Mouse (Mus musculus) embryonic facial prominence, embryonic 13.5 days (tissue): ENCODE measurements at regions not wholly inside any gene's neighbourhood (a gene's known extent, or its start where the extent isn't known, plus 50 kb on each side); places are given as distances from the start of the nearest gene placed in this dataset.
A peak's percentile ranks its signal among the peaks of the same experiment; 100 is the strongest.

Source experiments
- ATAC-seq: fragments of 200-750 bp; cut with Nextera tagmentation; 2 replicates; pipeline ENCODE4 v1.8.0; 2017; ENCODE audit warnings: low read depth; ENCODE audit not compliant: insufficient number of reproducible peaks, insufficient read depth, low FRiP score, low TSS enrichment
- H3K27ac ChIP-seq: fragments of 300-500 bp; sonication (generic); 2 replicates; pipeline ENCODE4 v1.5.1; 2015; ENCODE audit warnings: moderate library complexity, mild to moderate bottlenecking, inconsistent platforms
- H3K27me3 ChIP-seq: fragments of 300-500 bp; sonication (generic); 2 replicates; pipeline ENCODE4 v1.6.1; 2015; ENCODE audit warnings: mild to moderate bottlenecking, inconsistent platforms
- H3K36me3 ChIP-seq: fragments of 300-500 bp; sonication (generic); 2 replicates; pipeline ENCODE4 v1.6.1; 2015; ENCODE audit warnings: mild to moderate bottlenecking, inconsistent platforms
- H3K4me1 ChIP-seq: fragments of 300-500 bp; sonication (generic); 2 replicates; pipeline ENCODE4 v1.6.1; 2015; ENCODE audit warnings: inconsistent platforms
- H3K4me2 ChIP-seq: fragments of 300-500 bp; sonication (generic); 2 replicates; pipeline ENCODE4 v1.6.1; 2015; ENCODE audit warnings: moderate library complexity, mild to moderate bottlenecking, inconsistent platforms
- H3K4me3 ChIP-seq: fragments of 300-500 bp; sonication (generic); 2 replicates; pipeline ENCODE4 v1.5.1; 2015; ENCODE audit warnings: mild to moderate bottlenecking, inconsistent platforms
- H3K9ac ChIP-seq: fragments of 300-500 bp; sonication (generic); 2 replicates; pipeline ENCODE4 v1.6.1; 2015; ENCODE audit warnings: mild to moderate bottlenecking, inconsistent platforms
- H3K9me3 ChIP-seq: fragments of 300-500 bp; sonication (generic); 2 replicates; pipeline ENCODE4 v1.6.1; 2016; ENCODE audit warnings: inconsistent platforms
- WGBS: fragments of 180-500 bp; shearing (Covaris S2); methylation state at CpG from one replicate; pipeline ENCODE4 v1.1.7; 2015; ENCODE audit warnings: mixed read lengths; 5-methylcytosine and 5-hydroxymethylcytosine counted together

DNA sequence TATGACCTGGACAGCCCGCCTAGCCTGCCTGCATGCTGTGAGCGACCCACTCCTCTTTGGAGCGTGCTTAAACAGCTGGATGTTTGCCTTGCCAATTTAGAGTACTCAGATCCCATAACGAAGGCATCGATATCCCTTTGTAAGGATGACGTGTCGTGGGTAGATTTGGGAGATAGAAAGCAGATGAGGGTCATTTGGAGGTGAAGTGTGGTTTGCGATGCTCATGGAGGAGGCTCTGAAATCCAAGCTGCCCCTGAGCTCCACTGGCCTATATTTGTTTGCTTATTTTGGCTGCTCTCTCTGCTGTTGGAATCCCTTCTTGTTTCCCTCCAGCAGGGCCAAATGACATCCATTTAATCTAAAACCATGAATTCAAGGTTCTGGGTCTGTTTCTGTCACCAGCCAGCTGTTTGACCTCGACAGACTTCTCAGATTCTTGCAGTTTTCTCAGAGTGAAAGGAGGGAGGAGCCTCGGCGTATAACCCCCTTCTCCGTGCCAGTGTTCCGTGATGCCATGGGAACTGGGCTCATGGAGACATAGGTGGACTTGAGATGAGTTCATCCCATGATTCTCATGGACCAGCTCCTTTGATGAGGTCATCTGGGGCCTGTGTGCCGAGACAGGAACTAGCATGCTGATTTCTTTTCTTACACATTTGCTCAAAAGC is 144.7 kb upstream of the Mki67 start:
- no peaks in the 10 kb centered on the region for H3K36me3 ChIP-seq
- peak overlapping the region; percentile 71 for H3K27ac ChIP-seq
- H3K9ac ChIP-seq, result no peak overlapping the region
- WGBS, result 21% methylated on average over 14 of the region's 14 CpGs
- H3K27me3 ChIP-seq, result 0 out of 2 replicates have a peak, but pooled peaks cover 2% of the 10 kb centered on the region
- H3K4me2 ChIP-seq, result peak overlapping the region; percentile 27
- H3K9me3 ChIP-seq, result no peaks in the 10 kb centered on the region
- ATAC-seq, result no peak
- peaks cover 52% of the 10 kb centered on the region for H3K4me1 ChIP-seq
- H3K4me3 ChIP-seq, result no peak overlapping the region

DNA sequence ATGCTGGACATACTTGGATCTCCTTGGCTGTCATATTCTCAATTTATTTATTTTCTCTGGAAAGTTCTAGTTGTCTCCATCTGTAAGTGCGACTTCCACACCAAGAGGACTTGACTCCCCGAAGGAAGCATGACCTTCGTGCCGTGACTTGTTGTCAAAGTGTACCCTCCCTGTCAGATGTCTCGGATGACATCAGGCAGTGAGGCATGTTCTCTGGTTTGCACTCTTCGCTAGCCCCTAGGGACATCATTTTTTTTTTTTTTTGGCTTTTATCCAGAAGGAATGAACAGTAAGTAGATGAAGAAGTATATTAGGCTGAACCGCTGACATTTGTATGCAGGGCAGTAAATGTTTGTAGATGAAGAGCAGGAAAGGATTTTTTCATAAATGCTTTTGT is 145.2 kb upstream of the Mki67 start:
- Histone ChIP-seq H3K4me1 (peaks cover 52% of the 10 kb centered on the region), H3K9ac (no peak overlapping the region), H3K27ac (peak overlapping the region; percentile 71; the same call in 1 of the 2 replicates), H3K9me3 (no peaks in the 10 kb centered on the region), H3K4me2 (peak overlapping the region; percentile 27), H3K36me3 (no peaks in the 10 kb centered on the region), H3K4me3 (no peak overlapping the region), H3K27me3 (0 out of 2 replicates have a peak, but pooled peaks cover 2% of the 10 kb centered on the region)
- 22% methylated on average over 7 of the region's 7 CpGs for whole genome bisulfite sequencing
- no peak for ATAC-seq

DNA sequence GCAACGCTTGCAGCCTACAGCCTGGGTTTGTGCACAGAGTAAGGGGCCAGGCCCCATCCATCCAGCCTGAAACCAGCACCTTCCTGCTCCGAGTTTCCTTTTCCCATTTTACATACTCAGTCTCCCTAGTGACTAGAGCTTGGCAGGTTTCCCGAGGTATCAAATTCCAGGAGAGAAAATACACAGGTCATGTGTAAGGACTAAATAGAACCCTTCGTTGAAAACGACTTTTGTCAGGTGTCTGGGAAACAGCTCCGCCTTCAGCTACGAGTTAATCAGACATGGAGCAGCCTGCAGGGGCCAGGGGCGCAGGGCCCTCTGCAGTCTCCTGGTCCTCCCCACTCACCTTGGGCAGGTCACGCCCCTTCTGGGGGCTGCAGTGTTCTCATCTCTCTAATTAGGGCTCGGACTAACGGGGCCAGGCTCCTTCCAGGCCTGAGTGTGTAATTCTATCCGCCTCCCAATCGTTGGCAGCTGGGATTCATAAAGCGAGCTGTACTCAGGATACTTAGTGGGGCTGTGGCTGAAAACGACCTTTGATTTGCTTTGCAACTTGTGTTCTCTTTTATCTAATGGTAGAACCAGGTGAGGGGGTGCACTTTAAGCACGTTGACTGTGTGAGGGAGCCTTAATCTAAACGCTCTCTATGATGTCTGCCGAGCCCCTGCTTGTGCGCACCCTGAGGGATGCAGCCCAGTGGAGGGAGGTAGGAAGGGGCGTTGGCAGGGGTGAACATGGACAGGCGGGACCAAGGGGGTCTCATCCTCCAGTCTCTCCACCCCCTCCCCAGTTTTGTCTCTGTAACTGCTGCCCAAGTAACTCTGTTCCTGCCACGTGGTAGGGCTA is 147.6 kb upstream of the Mki67 start:
- H3K4me1 ChIP-seq, result peaks cover 55% of the 10 kb centered on the region

DNA sequence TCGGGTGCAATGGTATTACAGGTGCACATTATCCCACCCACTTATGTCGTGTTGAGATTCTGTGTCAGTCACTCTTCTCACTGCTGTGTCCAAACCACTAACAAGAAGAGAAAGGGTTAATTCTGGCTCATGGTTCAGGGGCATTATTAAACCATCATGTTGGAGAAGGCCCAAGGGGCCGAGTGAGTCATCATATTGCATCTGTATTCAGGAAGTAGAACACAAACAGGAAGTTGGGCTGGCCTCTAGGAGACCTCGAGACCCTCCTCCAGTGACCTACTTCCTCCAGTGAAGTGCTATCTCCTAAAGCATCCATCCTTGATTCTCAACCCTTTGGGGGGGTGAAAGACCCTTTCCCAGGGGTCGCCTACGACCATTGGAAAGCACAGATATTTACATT is 154.8 kb upstream of the Mki67 start:
- no peak overlapping the region for H3K4me2 ChIP-seq
- H3K27ac ChIP-seq, result no peak overlapping the region
- no peak overlapping the region for H3K9ac ChIP-seq
- H3K36me3 ChIP-seq, result no peaks in the 10 kb centered on the region
- H3K9me3 ChIP-seq, result no peaks in the 10 kb centered on the region
- H3K27me3 ChIP-seq, result no peaks in the 10 kb centered on the region; the same call in 1 of the 2 replicates
- H3K4me3 ChIP-seq, result no peak overlapping the region
- 0 out of 2 replicates have a peak, but pooled peaks cover 7% of the 10 kb centered on the region for H3K4me1 ChIP-seq
- no peak for ATAC-seq
- WGBS, result 64% methylated on average over 6 of the region's 6 CpGs

More for the DNA sequence above, 147.6 kb upstream of the Mki67 start:
- Histone ChIP-seq H3K9ac (no peak overlapping the region), H3K9me3 (no peaks in the 10 kb centered on the region), H3K27ac (peak overlapping the region; percentile 83), H3K36me3 (no peaks in the 10 kb centered on the region), H3K4me2 (peak overlapping the region; percentile 52), H3K4me3 (no peak overlapping the region), H3K27me3 (0 out of 2 replicates have a peak, but pooled peaks cover 2% of the 10 kb centered on the region)
- WGBS, result 6% methylated on average over 22 of the region's 22 CpGs
- ATAC-seq, result peak; percentile 64

DNA sequence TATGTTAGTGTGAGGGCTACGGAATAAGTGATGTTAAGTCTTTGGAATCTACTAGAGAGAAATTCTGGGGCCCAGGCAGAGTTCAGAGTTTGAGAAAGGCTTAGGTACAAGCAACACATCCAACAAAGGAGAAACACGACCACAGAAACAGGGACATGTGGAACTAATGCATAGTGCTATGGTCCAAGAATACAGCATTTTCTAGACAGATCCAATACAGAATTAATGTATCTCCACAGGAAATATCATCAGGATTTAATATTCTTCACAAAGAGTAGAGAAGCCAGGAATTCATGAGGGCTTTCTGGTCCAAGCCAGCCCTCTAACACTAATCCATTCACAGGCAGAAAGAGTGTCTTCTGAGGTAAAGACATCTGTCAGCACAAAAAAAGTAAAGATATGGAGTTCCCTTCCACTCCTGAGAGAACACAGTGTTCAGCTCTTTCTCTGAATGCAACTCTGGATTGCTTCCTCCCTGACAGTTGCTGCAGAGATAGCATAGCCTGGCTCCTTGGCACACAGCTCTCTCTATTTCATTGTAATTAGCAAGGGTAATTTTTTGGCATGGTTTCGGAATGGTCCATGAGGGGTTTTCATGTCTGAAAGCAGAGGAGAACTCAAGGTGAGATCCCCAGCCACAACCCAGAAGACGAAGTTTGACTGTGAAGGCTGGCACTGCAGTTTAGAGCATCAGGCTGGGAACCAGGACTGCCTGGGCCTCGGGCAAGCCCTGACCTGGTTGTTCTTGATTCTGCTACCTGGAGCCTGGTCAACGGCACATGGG is 161.1 kb upstream of the Mki67 start:
- no peak for ATAC-seq

DNA sequence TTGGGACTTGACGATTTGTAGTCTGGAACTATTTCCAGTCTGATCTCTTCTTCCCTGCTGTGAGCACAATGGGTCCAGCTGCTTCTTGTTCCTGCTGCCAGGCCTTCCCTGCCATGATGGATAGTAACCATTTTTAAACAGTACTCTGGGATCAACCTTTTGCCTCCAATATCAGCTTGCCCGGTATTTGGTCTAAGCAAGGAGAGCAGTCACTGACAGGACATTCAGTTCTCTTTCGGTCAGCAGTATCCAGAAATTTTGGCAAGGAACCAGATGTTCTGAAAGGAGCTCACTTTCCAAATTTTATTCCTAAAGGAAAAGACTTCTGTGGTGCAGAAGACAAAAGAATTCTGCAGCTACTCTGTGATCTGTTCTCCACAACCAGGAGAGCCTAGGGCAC is 162.6 kb upstream of the Mki67 start:
- ATAC-seq, result no peak
- Histone ChIP-seq H3K4me2 (no peak overlapping the region), H3K36me3 (no peaks in the 10 kb centered on the region), H3K9me3 (peaks cover 2% of the 10 kb centered on the region; the same call in 1 of the 2 replicates), H3K4me3 (no peak overlapping the region), H3K4me1 (peaks cover 10% of the 10 kb centered on the region; the same call in 1 of the 2 replicates), H3K9ac (no peak overlapping the region), H3K27me3 (no peaks in the 10 kb centered on the region; the same call in 1 of the 2 replicates), H3K27ac (no peak overlapping the region)
- WGBS, result 71% methylated on average over 3 of the region's 3 CpGs

More for the DNA sequence above, 161.1 kb upstream of the Mki67 start:
- no peaks in the 10 kb centered on the region for H3K36me3 ChIP-seq
- 67% methylated on average over 6 of the region's 6 CpGs for WGBS
- H3K27me3 ChIP-seq, result no peaks in the 10 kb centered on the region; the same call in 1 of the 2 replicates
- H3K4me3 ChIP-seq, result no peak overlapping the region
- H3K27ac ChIP-seq, result peak overlapping the region; percentile 33
- no peak overlapping the region for H3K9ac ChIP-seq
- peaks cover 2% of the 10 kb centered on the region; the same call in 1 of the 2 replicates for H3K9me3 ChIP-seq
- H3K4me2 ChIP-seq, result no peak overlapping the region
- H3K4me1 ChIP-seq, result peaks cover 10% of the 10 kb centered on the region; the same call in 1 of the 2 replicates

DNA sequence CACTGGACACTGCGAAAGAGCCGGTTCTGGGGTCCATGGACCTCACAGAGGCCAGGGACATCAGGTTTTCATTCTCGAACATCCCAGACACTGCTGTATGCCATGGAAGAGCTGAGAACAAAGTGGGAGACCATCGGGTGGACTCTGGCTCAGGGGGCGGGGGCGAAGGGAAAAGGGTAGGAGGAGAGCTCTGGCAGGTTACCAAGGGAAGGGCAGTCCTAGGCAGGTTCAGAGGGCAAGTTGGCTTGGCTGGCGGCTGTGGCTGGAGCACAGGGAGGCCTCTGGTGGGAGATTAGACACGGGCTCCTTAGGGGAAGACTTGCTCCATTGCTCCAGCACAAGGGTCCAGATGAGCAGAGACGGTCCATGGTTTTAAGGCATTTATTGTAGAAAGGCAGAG is 164.3 kb upstream of the Mki67 start:
- Histone ChIP-seq H3K27ac (no peak overlapping the region), H3K9ac (no peak overlapping the region), H3K4me3 (no peak overlapping the region), H3K27me3 (no peaks in the 10 kb centered on the region), H3K36me3 (no peaks in the 10 kb centered on the region), H3K4me1 (peaks cover 10% of the 10 kb centered on the region; the same call in 1 of the 2 replicates), H3K9me3 (peaks cover 2% of the 10 kb centered on the region; the same call in 1 of the 2 replicates), H3K4me2 (no peak overlapping the region)
- WGBS, result 88% methylated on average over 9 of the region's 9 CpGs
- ATAC-seq, result no peak

DNA sequence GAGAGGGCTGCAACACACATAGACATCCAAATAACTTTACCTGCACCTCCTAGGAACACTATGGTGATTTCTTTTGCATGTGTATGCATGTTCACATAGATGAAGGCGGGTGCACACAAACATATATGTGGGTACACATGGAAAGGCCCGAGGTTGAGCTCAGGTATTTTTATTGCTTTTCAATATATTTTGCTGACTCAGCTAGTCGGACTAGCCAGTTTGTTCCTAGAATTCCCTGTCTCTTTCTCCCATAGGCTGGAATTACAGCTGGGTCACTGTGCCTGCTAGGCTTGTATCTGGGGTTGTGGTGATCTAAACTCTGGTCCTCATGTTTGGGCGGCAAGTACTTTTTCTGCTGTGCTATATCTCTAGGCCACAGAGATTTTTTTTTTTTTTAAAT is 166.1 kb upstream of the Mki67 start:
- peaks cover 5% of the 10 kb centered on the region; the same call in 1 of the 2 replicates for H3K4me1 ChIP-seq
- peaks cover 2% of the 10 kb centered on the region; the same call in 1 of the 2 replicates for H3K9me3 ChIP-seq
- 92% methylated on average over 4 of the region's 4 CpGs for WGBS
- H3K4me3 ChIP-seq, result no peak overlapping the region
- H3K9ac ChIP-seq, result no peak overlapping the region
- no peak for ATAC-seq
- H3K4me2 ChIP-seq, result no peak overlapping the region
- H3K36me3 ChIP-seq, result no peaks in the 10 kb centered on the region
- no peaks in the 10 kb centered on the region for H3K27me3 ChIP-seq
- no peak overlapping the region for H3K27ac ChIP-seq

DNA sequence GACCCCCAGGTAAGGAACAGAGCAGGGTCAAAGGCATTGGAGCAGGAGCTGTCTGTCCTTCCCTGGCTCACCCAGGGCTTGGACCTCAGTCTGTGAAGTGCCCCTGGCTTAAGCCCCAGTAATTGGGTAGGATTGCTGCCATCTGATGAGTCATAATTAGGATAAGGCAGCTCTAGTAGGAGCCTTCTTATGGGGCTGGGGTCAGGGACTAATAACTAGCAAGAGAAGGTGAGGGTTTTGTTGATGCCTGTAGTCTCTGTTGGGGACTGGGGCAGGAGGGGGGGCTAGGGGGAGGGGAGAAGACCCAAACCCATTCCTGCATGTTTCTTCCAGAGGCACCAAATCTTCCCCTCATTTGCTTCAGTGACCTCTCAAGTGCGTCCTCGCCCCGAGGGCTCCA is 172.4 kb upstream of the Mki67 start:
- H3K4me2 ChIP-seq, result peak overlapping the region; percentile 42
- peaks cover 26% of the 10 kb centered on the region for H3K4me1 ChIP-seq
- 22% methylated on average over 3 of the region's 3 CpGs for WGBS
- H3K27me3 ChIP-seq, result no peaks in the 10 kb centered on the region
- no peak overlapping the region for H3K9ac ChIP-seq
- H3K9me3 ChIP-seq, result no peaks in the 10 kb centered on the region
- no peaks in the 10 kb centered on the region for H3K36me3 ChIP-seq
- H3K27ac ChIP-seq, result no peak overlapping the region
- H3K4me3 ChIP-seq, result no peak overlapping the region
- ATAC-seq, result no peak

DNA sequence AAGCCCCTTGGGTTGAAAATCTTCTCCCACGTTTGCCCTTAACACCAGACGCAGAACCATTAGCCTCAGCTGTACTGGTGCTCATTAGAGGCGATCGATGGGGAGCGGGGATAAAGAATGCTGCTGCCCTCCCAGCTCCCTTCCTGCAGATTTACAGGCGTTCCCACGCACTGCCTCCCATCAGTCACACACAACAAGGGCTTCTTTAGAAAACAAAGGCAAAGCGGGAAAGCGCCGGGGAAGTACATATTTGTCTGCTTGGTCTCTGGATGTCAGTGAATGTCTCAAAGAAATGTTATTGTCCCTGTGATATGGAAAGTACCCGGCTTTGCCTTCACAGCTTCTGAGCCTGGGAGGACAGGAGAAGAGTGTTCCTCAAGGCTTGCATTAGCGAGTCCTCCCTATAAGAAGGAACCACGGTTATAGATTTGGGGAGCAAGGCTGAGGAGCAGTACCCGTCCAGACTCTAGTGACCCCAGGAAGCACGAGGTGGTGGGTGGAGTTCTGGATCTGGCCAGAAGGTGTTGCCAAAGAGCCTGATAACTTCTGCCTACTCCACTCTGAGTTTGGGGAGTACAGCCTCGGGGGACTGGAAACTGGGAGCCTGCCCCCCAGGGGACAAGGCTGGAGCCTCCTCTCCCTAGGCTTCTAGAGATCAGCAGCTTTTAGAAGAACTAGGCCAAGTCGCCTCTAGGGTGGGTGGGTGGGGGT is 173.0 kb upstream of the Mki67 start:
- peaks cover 26% of the 10 kb centered on the region for H3K4me1 ChIP-seq
- H3K4me2 ChIP-seq, result peak overlapping the region; percentile 42
- no peak for ATAC-seq
- H3K4me3 ChIP-seq, result no peak overlapping the region
- no peak overlapping the region for H3K27ac ChIP-seq
- 0 out of 2 replicates have a peak overlapping the region, but pooled peaks have one; percentile 27 for H3K9ac ChIP-seq
- WGBS, result 14% methylated on average over 17 of the region's 17 CpGs
- H3K9me3 ChIP-seq, result no peaks in the 10 kb centered on the region
- no peaks in the 10 kb centered on the region for H3K27me3 ChIP-seq
- no peaks in the 10 kb centered on the region for H3K36me3 ChIP-seq
